Mouse (Mus musculus): ENCODE results near the gene Vmn1r47. TPM values are rescaled to one million over a fixed set of nuclear protein-coding genes. Genes with fewer than 3 reads are reported as not detected.
"Not testable (repeated sequence)": the region's sequence is repeated elsewhere in the genome, so short reads cannot be mapped to it uniquely, and the experiment has no call there.

Vmn1r47 gene
- not detected in 2 replicates for polyA plus RNA-seq (2014; fragmentation: Nextera tagmentation; extraction: Ambion mirVana)

- not testable (repeated sequence) for H3K36me3 ChIP-seq (ENCODE audit: control insufficient read depth, insufficient read depth, low read length); H3K27me3 ChIP-seq (ENCODE audit: control insufficient read depth, insufficient read depth, low read length); H3K27ac ChIP-seq (ENCODE audit: low read depth, low read length); H3K9me3 ChIP-seq (replicated peaks; ENCODE audit: control insufficient read depth, low read length); H3K9ac ChIP-seq (ENCODE audit: low read depth, low read length); H3K4me1 ChIP-seq (ENCODE audit: control insufficient read depth, insufficient read depth, low read length); H3K4me2 ChIP-seq; ATAC-seq (replicated peaks; ENCODE audit: insufficient number of reproducible peaks, low FRiP score, low TSS enrichment); H3K4me3 ChIP-seq (ENCODE audit: low read depth, low read length)
- WGBS (ENCODE audit: insufficient replicate concordance) = 79% methylated on average over 1 of the region's 1 CpGs
Observed at GRCm38 (mm10) chr6:90015847-90016246, at the start of gene Vmn1r47. Gene Vmn1r47, plus strand, starts transcription at chr6:90016147.

GRCm38 (mm10) chr6:89966341-89966740 lies 49.6 kb upstream of the Vmn1r47 start:
- Histone ChIP-seq H3K4me1 (ENCODE audit: control insufficient read depth, insufficient read depth, low read length) (no peaks in the 10 kb centered on the region), H3K27ac (ENCODE audit: low read depth, low read length) (no peak overlapping the region), H3K9me3 (replicated peaks; ENCODE audit: control insufficient read depth, low read length) (no peaks in the 10 kb centered on the region; the same call in 1 of the 2 replicates), H3K4me3 (ENCODE audit: low read depth, low read length) (no peak overlapping the region), H3K9ac (ENCODE audit: low read depth, low read length) (no peak overlapping the region), H3K4me2 (no peak overlapping the region), H3K36me3 (ENCODE audit: control insufficient read depth, insufficient read depth, low read length) (no peaks in the 10 kb centered on the region), H3K27me3 (ENCODE audit: control insufficient read depth, insufficient read depth, low read length) (no peaks in the 10 kb centered on the region)
- no peak for ATAC-seq (replicated peaks; ENCODE audit: insufficient number of reproducible peaks, low FRiP score, low TSS enrichment)

GRCm38 (mm10) chr6:89969013-89969412 lies 46.9 kb upstream of the Vmn1r47 start, which contains the start of gene Vmn1r46:
Gene Vmn1r46, plus strand, starts transcription at chr6:89969313.
- Histone ChIP-seq H3K4me1 (ENCODE audit: control insufficient read depth, insufficient read depth, low read length) (no peaks in the 10 kb centered on the region), H3K4me2 (no peak within 1 kb of the TSS), H3K36me3 (ENCODE audit: control insufficient read depth, insufficient read depth, low read length) (no peaks in the 10 kb centered on the region), H3K27ac (ENCODE audit: low read depth, low read length) (no peak within 1 kb of the TSS), H3K27me3 (ENCODE audit: control insufficient read depth, insufficient read depth, low read length) (no peaks in the 10 kb centered on the region), H3K9ac (ENCODE audit: low read depth, low read length) (no peak within 1 kb of the TSS), H3K4me3 (ENCODE audit: low read depth, low read length) (no peak within 1 kb of the TSS), H3K9me3 (replicated peaks; ENCODE audit: control insufficient read depth, low read length) (no peaks in the 10 kb centered on the region; the same call in 1 of the 2 replicates)
- 47% methylated on average over 2 of the region's 2 CpGs for WGBS (ENCODE audit: insufficient replicate concordance)
- no peak for ATAC-seq (replicated peaks; ENCODE audit: insufficient number of reproducible peaks, low FRiP score, low TSS enrichment)

GRCm38 (mm10) chr6:89985989-89986388 lies 30.0 kb upstream of the Vmn1r47 start:
- no peak overlapping the region for H3K27ac ChIP-seq (ENCODE audit: low read depth, low read length)
- no peak overlapping the region for H3K4me2 ChIP-seq
- no peaks in the 10 kb centered on the region for H3K36me3 ChIP-seq (ENCODE audit: control insufficient read depth, insufficient read depth, low read length)
- H3K9ac ChIP-seq (ENCODE audit: low read depth, low read length) = no peak overlapping the region
- ATAC-seq (replicated peaks; ENCODE audit: insufficient number of reproducible peaks, low FRiP score, low TSS enrichment) = no peak
- no peaks in the 10 kb centered on the region for H3K27me3 ChIP-seq (ENCODE audit: control insufficient read depth, insufficient read depth, low read length)
- no peaks in the 10 kb centered on the region for H3K9me3 ChIP-seq (replicated peaks; ENCODE audit: control insufficient read depth, low read length)
- 14% methylated on average over 1 of the region's 1 CpGs for WGBS (ENCODE audit: insufficient replicate concordance)
- no peak overlapping the region for H3K4me3 ChIP-seq (ENCODE audit: low read depth, low read length)
- no peaks in the 10 kb centered on the region for H3K4me1 ChIP-seq (ENCODE audit: control insufficient read depth, insufficient read depth, low read length)

GRCm38 (mm10) chr6:90036741-90037140 lies 20.8 kb downstream of the Vmn1r47 start, which contains the start of gene Vmn1r48:
Gene Vmn1r48, minus strand, starts transcription at chr6:90036841.
- H3K4me1 ChIP-seq (ENCODE audit: control insufficient read depth, insufficient read depth, low read length); H3K27me3 ChIP-seq (ENCODE audit: control insufficient read depth, insufficient read depth, low read length); H3K27ac ChIP-seq (ENCODE audit: low read depth, low read length); H3K9ac ChIP-seq (ENCODE audit: low read depth, low read length); H3K9me3 ChIP-seq (replicated peaks; ENCODE audit: control insufficient read depth, low read length); H3K4me3 ChIP-seq (ENCODE audit: low read depth, low read length); H3K4me2 ChIP-seq; ATAC-seq (replicated peaks; ENCODE audit: insufficient number of reproducible peaks, low FRiP score, low TSS enrichment); H3K36me3 ChIP-seq (ENCODE audit: control insufficient read depth, insufficient read depth, low read length): not testable (repeated sequence)
- WGBS (ENCODE audit: insufficient replicate concordance) = no CpG with 5 or more reads among the region's 2 CpGs

Other genes with a start within 250 kb of the Vmn1r47 start
- gene Vmn1r42, start 139.7 kb upstream of the Vmn1r47 start, polyA plus RNA-seq (2014; fragmentation: Nextera tagmentation; extraction: Ambion mirVana) = not detected in 2 replicates
- gene Vmn1r43, start 139.7 kb upstream of the Vmn1r47 start, polyA plus RNA-seq (2014; fragmentation: Nextera tagmentation; extraction: Ambion mirVana) = not detected in 2 replicates
- gene Vmn1r44, start 132.5 kb upstream of the Vmn1r47 start, polyA plus RNA-seq (2014; fragmentation: Nextera tagmentation; extraction: Ambion mirVana) = not detected in 2 replicates
- not detected in 2 replicates for gene Vmn1r45, start 75.5 kb upstream of the Vmn1r47 start, polyA plus RNA-seq (2014; fragmentation: Nextera tagmentation; extraction: Ambion mirVana)
- not detected in 2 replicates for gene Vmn1r46, start 46.8 kb upstream of the Vmn1r47 start, polyA plus RNA-seq (2014; fragmentation: Nextera tagmentation; extraction: Ambion mirVana)
- gene Vmn1r48, start 20.7 kb downstream of the Vmn1r47 start, polyA plus RNA-seq (2014; fragmentation: Nextera tagmentation; extraction: Ambion mirVana) = not detected in 2 replicates
- gene Vmn1r49, start 62.4 kb downstream of the Vmn1r47 start, polyA plus RNA-seq (2014; fragmentation: Nextera tagmentation; extraction: Ambion mirVana) = not detected in 2 replicates
- gene Vmn1r50, start 85.3 kb downstream of the Vmn1r47 start, polyA plus RNA-seq (2014; fragmentation: Nextera tagmentation; extraction: Ambion mirVana) = not detected in 2 replicates
- gene Vmn1r51, start 106.4 kb downstream of the Vmn1r47 start, polyA plus RNA-seq (2014; fragmentation: Nextera tagmentation; extraction: Ambion mirVana) = not detected in 2 replicates
- gene Vmn1r52, start 158.7 kb downstream of the Vmn1r47 start, polyA plus RNA-seq (2014; fragmentation: Nextera tagmentation; extraction: Ambion mirVana) = not detected in 2 replicates
- gene V1ra8, start 186.6 kb downstream of the Vmn1r47 start, polyA plus RNA-seq (2014; fragmentation: Nextera tagmentation; extraction: Ambion mirVana) = not detected in 2 replicates
- gene Vmn1r53, start 208.3 kb downstream of the Vmn1r47 start, polyA plus RNA-seq (2014; fragmentation: Nextera tagmentation; extraction: Ambion mirVana) = not detected in 2 replicates
- not detected in 2 replicates for gene Vmn1r54, start 230.2 kb downstream of the Vmn1r47 start, polyA plus RNA-seq (2014; fragmentation: Nextera tagmentation; extraction: Ambion mirVana)

All from heart, embryonic 11.5 days (tissue).